Mouse (Mus musculus): ENCODE data around the gene Sdk2.

The Sdk2 gene

GRCm38 (mm10) chr11:113990065-113990464 lies 76.8 kb downstream of the Sdk2 start:
- no peak for DNase-seq

- no peak for DNase-seq
These were observed 80.9 kb downstream of the Sdk2 start for GRCm38 (mm10) chr11:113985826-113986416.

- DNase-seq = no peak
These were observed 84.9 kb downstream of the Sdk2 start for GRCm38 (mm10) chr11:113981732-113982503.

GRCm38 (mm10) chr11:113981088-113981487 lies 85.8 kb downstream of the Sdk2 start:
- DNase-seq = no peak

GRCm38 (mm10) chr11:113978318-113978717 lies 88.5 kb downstream of the Sdk2 start:
- DNase-seq = no peak

GRCm38 (mm10) chr11:113975667-113975970 lies 91.2 kb downstream of the Sdk2 start:
- no peak for DNase-seq

- DNase-seq = no peak
These were observed 91.8 kb downstream of the Sdk2 start for GRCm38 (mm10) chr11:113974876-113975666.

- DNase-seq = peak; percentile 5
These were observed 94.4 kb downstream of the Sdk2 start for GRCm38 (mm10) chr11:113972517-113972872.

- no peak for DNase-seq
These were observed 95.0 kb downstream of the Sdk2 start for GRCm38 (mm10) chr11:113971609-113972516.

- no peak for DNase-seq
These were observed 96.8 kb downstream of the Sdk2 start for GRCm38 (mm10) chr11:113970026-113970425.

- no peak for DNase-seq
These were observed 101.6 kb downstream of the Sdk2 start for GRCm38 (mm10) chr11:113965214-113965613.

- DNase-seq = no peak
These were observed 104.1 kb downstream of the Sdk2 start for GRCm38 (mm10) chr11:113962751-113963150.

GRCm38 (mm10) chr11:113951616-113951988 lies 115.2 kb downstream of the Sdk2 start:
- peak; percentile 7 for DNase-seq

GRCm38 (mm10) chr11:113950904-113951615 lies 115.8 kb downstream of the Sdk2 start:
- DNase-seq = peak; percentile 11

- no peak for DNase-seq
These were observed 118.2 kb downstream of the Sdk2 start for GRCm38 (mm10) chr11:113948676-113949075.

- no peak for DNase-seq
These were observed 124.6 kb downstream of the Sdk2 start for GRCm38 (mm10) chr11:113942101-113942735.

- DNase-seq = no peak
These were observed 133.2 kb downstream of the Sdk2 start for GRCm38 (mm10) chr11:113933678-113934077.

- no peak for DNase-seq
These were observed 133.9 kb downstream of the Sdk2 start for GRCm38 (mm10) chr11:113932909-113933308.

GRCm38 (mm10) chr11:113931701-113932100 lies 135.1 kb downstream of the Sdk2 start:
- no peak for DNase-seq

GRCm38 (mm10) chr11:113930112-113930511 lies 136.7 kb downstream of the Sdk2 start:
- DNase-seq = no peak

- DNase-seq = no peak
These were observed 138.0 kb downstream of the Sdk2 start for GRCm38 (mm10) chr11:113928831-113929230.

GRCm38 (mm10) chr11:113928291-113928690 lies 138.6 kb downstream of the Sdk2 start:
- DNase-seq = no peak
